Mouse (Mus musculus) WW6 (cell line): ENCODE results near the gene Cysltr1.

ENCODE experiments used
- DNase-seq: peaks from one replicate; pipeline ENCODE4 v3.0.0-alpha.2; 2013; ENCODE audit warnings: low read depth, low spot score

Cysltr1 gene

GRCm38 (mm10) chrX:106603386-106603785 lies at the start of gene Cysltr1:
TSS of gene Cysltr1 (minus strand) at chrX:106603679.
- no peak for DNase-seq

GRCm38 (mm10) chrX:106634799-106635541 lies 31.5 kb upstream of the Cysltr1 start:
- no peak for DNase-seq

- no peak for DNase-seq
These were observed 30.1 kb upstream of the Cysltr1 start for GRCm38 (mm10) chrX:106633543-106633942.

- no peak for DNase-seq
These were observed 25.0 kb upstream of the Cysltr1 start for GRCm38 (mm10) chrX:106628514-106628913.

- DNase-seq = no peak
These were observed 20.2 kb upstream of the Cysltr1 start for GRCm38 (mm10) chrX:106623667-106624066.

GRCm38 (mm10) chrX:106622512-106622911 lies 19.0 kb upstream of the Cysltr1 start:
- DNase-seq = no peak

GRCm38 (mm10) chrX:106602574-106603258 lies 763 bp downstream of the Cysltr1 start:
- DNase-seq = peak; percentile 0

GRCm38 (mm10) chrX:106595904-106596303 lies 7.6 kb downstream of the Cysltr1 start:
- DNase-seq = no peak

- no peak for DNase-seq
These were observed 9.6 kb downstream of the Cysltr1 start for GRCm38 (mm10) chrX:106593914-106594313.

- DNase-seq = no peak
These were observed 20.6 kb downstream of the Cysltr1 start, which contains the start of gene Gm5127 for GRCm38 (mm10) chrX:106582886-106583285. TSS of gene Gm5127 (plus strand) at chrX:106583186.

GRCm38 (mm10) chrX:106582197-106582596 lies 21.3 kb downstream of the Cysltr1 start:
- DNase-seq = no peak

GRCm38 (mm10) chrX:106580410-106580809 lies 23.1 kb downstream of the Cysltr1 start:
- DNase-seq = no peak

- no peak for DNase-seq
These were observed 24.5 kb downstream of the Cysltr1 start for GRCm38 (mm10) chrX:106578966-106579365.

GRCm38 (mm10) chrX:106555457-106555856 lies 48.0 kb downstream of the Cysltr1 start:
- no peak for DNase-seq

- peak; percentile 0 for DNase-seq
These were observed 67.1 kb downstream of the Cysltr1 start for GRCm38 (mm10) chrX:106536359-106536758.
